Mouse (Mus musculus) hindbrain, embryonic 11.5 days (tissue): ENCODE measurements around the gene Ranbp17. TPM values are rescaled to one million over a fixed set of nuclear protein-coding genes. Genes with fewer than 3 reads are reported as not detected.

Source experiments
- ATAC-seq: fragments of 200-750 bp; cut with Nextera tagmentation; 2 replicates; pipeline ENCODE4 v1.8.0; 2017; ENCODE audit warnings: mild to moderate bottlenecking, moderate TSS enrichment, moderate library complexity; ENCODE audit not compliant: low FRiP score
- DNase-seq: peaks from one replicate; pipeline ENCODE4 v3.0.0-alpha.2; 2015; ENCODE audit warnings: low spot score
- H3K27ac ChIP-seq: fragments of 300-500 bp; sonication (generic); 2 replicates; pipeline ENCODE4 v1.5.1; 2014; ENCODE audit warnings: mild to moderate bottlenecking, low read depth, low read length
- H3K27me3 ChIP-seq: fragments of 300-500 bp; sonication (generic); 2 replicates; pipeline ENCODE4 v1.6.1; 2014; ENCODE audit warnings: mild to moderate bottlenecking, low read length, moderate library complexity, mixed read lengths; ENCODE audit not compliant: control insufficient read depth, insufficient read depth
- H3K36me3 ChIP-seq: fragments of 300-500 bp; sonication (generic); 2 replicates; pipeline ENCODE4 v1.6.1; 2014; ENCODE audit warnings: mild to moderate bottlenecking, low read length, moderate library complexity, mixed read lengths; ENCODE audit not compliant: control insufficient read depth, insufficient read depth
- H3K4me1 ChIP-seq: fragments of 300-500 bp; sonication (generic); replicated peaks from 2 replicates; pipeline ENCODE4 v1.6.1; 2014; ENCODE audit warnings: low read length, mixed read lengths; ENCODE audit not compliant: control insufficient read depth, insufficient read depth
- H3K4me2 ChIP-seq: fragments of 300-500 bp; sonication (generic); replicated peaks from 2 replicates; pipeline ENCODE4 v1.6.1; 2014; ENCODE audit warnings: mild to moderate bottlenecking, low read depth, low read length
- H3K4me3 ChIP-seq: fragments of 300-500 bp; sonication (generic); 2 replicates; pipeline ENCODE4 v1.5.1; 2014; ENCODE audit warnings: low read depth, low read length
- H3K9ac ChIP-seq: fragments of 300-500 bp; sonication (generic); 2 replicates; pipeline ENCODE4 v1.6.1; 2014; ENCODE audit warnings: low read depth, low read length
- H3K9me3 ChIP-seq: fragments of 300-500 bp; sonication (generic); 2 replicates; pipeline ENCODE4 v1.6.1; 2016; ENCODE audit warnings: low read length; ENCODE audit not compliant: control insufficient read depth
- WGBS: fragments of 180-500 bp; shearing (Covaris S2); extraction: QIAGEN DNeasy Blood & Tissue Kit; methylation state at CpG from one replicate; pipeline ENCODE4 v1.1.7; 2014; 5-methylcytosine and 5-hydroxymethylcytosine counted together
- polyA plus RNA-seq: library from polyadenylated mRNA; unstranded; fragments of >200 nt; fragmentation: Nextera tagmentation; extraction: Ambion mirVana; gene quantifications from 2 replicates; pipeline ENCODE4 v1.2.1, GENCODE M21; 2014

Gene Ranbp17
- polyA plus RNA-seq, 1 experiment from 2014 or later, result 14.8 TPM

- no peak for DNase-seq
Observed at GRCm38 (mm10) chr11:33396275-33396674, 117.3 kb downstream of the Ranbp17 start.

GRCm38 (mm10) chr11:33394093-33394492 is 119.5 kb downstream of the Ranbp17 start:
- Histone ChIP-seq H3K9ac (no peak overlapping the region), H3K27me3 (no peaks in the 10 kb centered on the region), H3K4me3 (no peak overlapping the region), H3K36me3 (no peaks in the 10 kb centered on the region), H3K9me3 (no peaks in the 10 kb centered on the region), H3K4me1 (no peaks in the 10 kb centered on the region), H3K4me2 (no peak overlapping the region), H3K27ac (no peak overlapping the region)
- ATAC-seq (no peak), DNase-seq (no peak)
- 84% methylated on average over 3 of the region's 3 CpGs for WGBS

More at GRCm38 (mm10) chr11:33396275-33396674, 117.3 kb downstream of the Ranbp17 start:
- ATAC-seq, result no peak
- H3K4me1 ChIP-seq, result no peaks in the 10 kb centered on the region
- no peaks in the 10 kb centered on the region for H3K27me3 ChIP-seq
- no peak overlapping the region for H3K27ac ChIP-seq
- 89% methylated on average over 6 of the region's 6 CpGs for WGBS
- no peaks in the 10 kb centered on the region for H3K9me3 ChIP-seq
- no peak overlapping the region for H3K4me2 ChIP-seq
- H3K9ac ChIP-seq, result no peak overlapping the region
- no peak overlapping the region for H3K4me3 ChIP-seq
- no peaks in the 10 kb centered on the region for H3K36me3 ChIP-seq

- no peak overlapping the region for H3K9ac ChIP-seq
- H3K4me1 ChIP-seq, result no peaks in the 10 kb centered on the region
- 90% methylated on average over 2 of the region's 2 CpGs for WGBS
- ATAC-seq, result no peak
- no peak overlapping the region for H3K27ac ChIP-seq
- no peak overlapping the region for H3K4me3 ChIP-seq
- H3K9me3 ChIP-seq, result no peaks in the 10 kb centered on the region
- DNase-seq, result no peak
- no peaks in the 10 kb centered on the region for H3K36me3 ChIP-seq
- H3K4me2 ChIP-seq, result no peak overlapping the region
- H3K27me3 ChIP-seq, result no peaks in the 10 kb centered on the region
Observed at GRCm38 (mm10) chr11:33388685-33389084, 124.9 kb downstream of the Ranbp17 start.

- DNase-seq, result no peak
- 60% methylated on average over 5 of the region's 5 CpGs for WGBS
- no peak overlapping the region for H3K27ac ChIP-seq
Observed at GRCm38 (mm10) chr11:33361867-33362266, 151.7 kb downstream of the Ranbp17 start.

GRCm38 (mm10) chr11:33349269-33349668 is 164.3 kb downstream of the Ranbp17 start:
- no peak overlapping the region for H3K4me3 ChIP-seq
- no peak overlapping the region for H3K9ac ChIP-seq
- WGBS, result 84% methylated on average over 2 of the region's 2 CpGs
- H3K4me1 ChIP-seq, result no peaks in the 10 kb centered on the region
- no peak overlapping the region for H3K4me2 ChIP-seq
- H3K9me3 ChIP-seq, result no peaks in the 10 kb centered on the region
- no peaks in the 10 kb centered on the region for H3K27me3 ChIP-seq
- no peaks in the 10 kb centered on the region for H3K36me3 ChIP-seq
- H3K27ac ChIP-seq, result no peak overlapping the region
- ATAC-seq, result no peak
- no peak for DNase-seq

More at GRCm38 (mm10) chr11:33361867-33362266, 151.7 kb downstream of the Ranbp17 start:
- Histone ChIP-seq H3K4me1 (no peaks in the 10 kb centered on the region), H3K4me2 (no peak overlapping the region), H3K9me3 (no peaks in the 10 kb centered on the region), H3K4me3 (no peak overlapping the region), H3K36me3 (no peaks in the 10 kb centered on the region), H3K27me3 (no peaks in the 10 kb centered on the region), H3K9ac (no peak overlapping the region)
- no peak for ATAC-seq

- Histone ChIP-seq H3K27me3 (no peaks in the 10 kb centered on the region), H3K36me3 (no peaks in the 10 kb centered on the region), H3K4me1 (no peaks in the 10 kb centered on the region), H3K9me3 (no peaks in the 10 kb centered on the region), H3K4me3 (no peak overlapping the region), H3K4me2 (no peak overlapping the region), H3K9ac (no peak overlapping the region), H3K27ac (no peak overlapping the region)
- ATAC-seq (no peak), DNase-seq (no peak)
- 81% methylated on average over 2 of the region's 2 CpGs for WGBS
Observed at GRCm38 (mm10) chr11:33342061-33342460, 171.5 kb downstream of the Ranbp17 start.

- DNase-seq (peak; percentile 45), ATAC-seq (no peak)
- Histone ChIP-seq H3K9me3 (no peaks in the 10 kb centered on the region), H3K4me2 (no peak overlapping the region), H3K27ac (no peak overlapping the region), H3K36me3 (no peaks in the 10 kb centered on the region), H3K27me3 (no peaks in the 10 kb centered on the region), H3K9ac (no peak overlapping the region), H3K4me3 (no peak overlapping the region), H3K4me1 (no peaks in the 10 kb centered on the region)
- WGBS, result 37% methylated on average over 7 of the region's 7 CpGs
Observed at GRCm38 (mm10) chr11:33336552-33337121, 176.9 kb downstream of the Ranbp17 start.

GRCm38 (mm10) chr11:33335616-33336015 is 177.9 kb downstream of the Ranbp17 start:
- ATAC-seq, result no peak
- Histone ChIP-seq H3K9me3 (no peaks in the 10 kb centered on the region), H3K27ac (no peak overlapping the region)

GRCm38 (mm10) chr11:33332137-33332536 is 181.4 kb downstream of the Ranbp17 start:
- Histone ChIP-seq H3K9me3 (no peaks in the 10 kb centered on the region), H3K4me2 (no peak overlapping the region), H3K27ac (no peak overlapping the region), H3K9ac (no peak overlapping the region), H3K36me3 (no peaks in the 10 kb centered on the region), H3K27me3 (no peaks in the 10 kb centered on the region), H3K4me3 (no peak overlapping the region), H3K4me1 (no peaks in the 10 kb centered on the region)
- no peak for ATAC-seq
- WGBS, result 46% methylated on average over 5 of the region's 5 CpGs
- DNase-seq, result no peak

More at GRCm38 (mm10) chr11:33335616-33336015, 177.9 kb downstream of the Ranbp17 start:
- H3K4me2 ChIP-seq, result no peak overlapping the region
- no peak overlapping the region for H3K9ac ChIP-seq
- H3K4me3 ChIP-seq, result no peak overlapping the region
- H3K36me3 ChIP-seq, result no peaks in the 10 kb centered on the region
- no peaks in the 10 kb centered on the region for H3K27me3 ChIP-seq
- no peak for DNase-seq
- WGBS, result 92% methylated on average over 3 of the region's 3 CpGs
- no peaks in the 10 kb centered on the region for H3K4me1 ChIP-seq
